Mouse (Mus musculus) monocyte, adult 5-6 weeks (primary cell): Measurements from ENCODE around the gene Ms4a15. TPM values are rescaled to one million over a fixed set of nuclear protein-coding genes. Genes with fewer than 3 reads are reported as not detected.
A peak's percentile ranks its signal among the peaks of the same experiment; 100 is the strongest.

ENCODE experiments used
- ATAC-seq: fragments of 153-309, 156-312 bp; replicated peaks from 2 replicates; pipeline ENCODE4 v1.8.0; 2017; ENCODE audit warnings: mild to moderate bottlenecking; ENCODE audit not compliant: low TSS enrichment, insufficient number of reproducible peaks, severe bottlenecking, poor library complexity, low FRiP score
- total RNA-seq: library from RNA; stranded (forward); fragments of 200-1000, 200-491, 200-594 nt; gene quantifications from 3 replicates; pipeline ENCODE4 v1.2.3, GENCODE M21; 2017

Gene Ms4a15
- 0.67 to 2.7 TPM in 2 of 3 replicates, not detected in the other for total RNA-seq

DNA sequence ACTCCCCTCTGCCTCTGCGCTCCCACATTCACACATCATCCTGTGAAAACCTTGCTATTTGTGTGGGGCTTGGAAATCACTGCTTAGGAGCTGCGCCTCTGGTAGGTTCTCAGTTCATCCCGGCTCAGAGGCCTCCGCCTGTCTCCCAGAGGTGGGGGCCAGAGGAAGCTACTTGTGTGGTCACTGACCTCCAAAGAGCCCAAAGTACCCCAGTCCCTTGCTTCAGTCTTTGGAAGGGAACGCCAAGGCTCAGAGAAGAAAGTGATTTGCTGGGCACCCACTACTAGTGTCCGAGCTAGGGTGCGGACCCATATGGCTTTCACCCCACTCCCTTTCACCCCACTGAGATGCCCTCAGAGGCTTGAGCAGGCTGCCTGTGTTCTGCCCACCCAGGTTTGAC lies at the start of gene Ms4a15:
Gene Ms4a15, minus strand, starts transcription at position 101 of the 400 bp plus-strand sequence.
- ATAC-seq, result no peak

- ATAC-seq, result no peak
Measured at GRCm38 (mm10) chr19:11037570-11037969, 44.5 kb upstream of the Ms4a15 start.

DNA sequence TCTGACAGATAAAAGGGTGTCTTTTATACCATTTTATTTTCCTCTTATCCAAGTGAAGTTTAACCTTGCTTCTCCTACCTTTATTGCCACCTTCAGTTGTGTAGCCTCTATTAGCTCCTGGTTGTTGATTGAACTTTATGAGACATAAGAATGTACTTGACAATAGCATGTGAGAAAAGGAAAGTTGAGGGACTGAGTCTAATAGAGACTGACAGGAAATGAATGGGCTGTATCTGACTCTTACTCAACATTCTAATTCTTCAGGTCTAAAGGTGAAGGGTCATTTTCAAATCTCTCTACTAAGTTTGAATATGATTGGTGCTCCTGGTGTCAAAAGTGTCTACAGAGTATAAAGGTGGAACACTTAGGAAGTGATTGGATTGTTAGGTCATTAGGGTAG lies 29.3 kb upstream of the Ms4a15 start:
- no peak for ATAC-seq

DNA sequence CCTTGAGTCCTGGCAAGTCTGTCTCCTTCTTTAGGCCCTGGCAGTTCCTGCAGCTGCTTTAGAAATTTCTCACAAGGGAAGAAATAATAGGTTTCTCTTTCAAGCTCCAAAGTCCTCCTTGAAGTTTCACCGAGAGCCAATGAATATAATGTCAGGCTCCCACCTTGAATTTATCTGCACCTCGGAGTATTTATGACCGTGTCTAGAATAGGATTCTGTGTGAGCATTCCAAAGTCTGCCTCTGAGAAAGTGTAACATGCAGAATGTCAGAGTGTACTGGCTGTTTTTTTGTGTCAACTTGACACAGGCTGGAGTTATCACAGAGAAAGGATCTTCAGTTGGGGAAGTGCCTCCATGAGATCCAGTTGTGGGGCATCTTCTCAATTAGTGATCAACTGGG lies 24.8 kb upstream of the Ms4a15 start, which contains the start of gene Ms4a18:
Gene Ms4a18, minus strand, starts transcription at position 141 of the 400 bp plus-strand sequence.
- ATAC-seq, result no peak

DNA sequence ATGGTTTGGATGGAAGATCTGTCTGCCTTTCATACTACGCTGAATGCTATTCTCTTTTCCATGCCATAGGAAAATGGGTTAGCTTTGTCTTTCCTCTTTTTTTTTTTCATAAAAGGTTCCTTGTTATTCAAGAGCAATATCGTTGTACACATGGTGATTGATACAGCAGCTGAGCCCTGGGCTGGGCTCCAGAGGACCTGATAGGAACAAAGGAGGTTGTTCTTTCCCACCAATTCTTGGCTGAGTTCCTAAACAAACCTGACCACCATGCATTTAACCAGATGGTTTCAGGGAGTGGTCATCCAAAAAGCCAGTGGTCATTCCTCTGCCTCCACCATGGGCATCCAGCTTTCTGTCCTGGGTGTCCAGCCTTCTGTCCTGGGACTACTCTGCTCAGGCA lies 24.2 kb upstream of the Ms4a15 start:
- no peak for ATAC-seq

DNA sequence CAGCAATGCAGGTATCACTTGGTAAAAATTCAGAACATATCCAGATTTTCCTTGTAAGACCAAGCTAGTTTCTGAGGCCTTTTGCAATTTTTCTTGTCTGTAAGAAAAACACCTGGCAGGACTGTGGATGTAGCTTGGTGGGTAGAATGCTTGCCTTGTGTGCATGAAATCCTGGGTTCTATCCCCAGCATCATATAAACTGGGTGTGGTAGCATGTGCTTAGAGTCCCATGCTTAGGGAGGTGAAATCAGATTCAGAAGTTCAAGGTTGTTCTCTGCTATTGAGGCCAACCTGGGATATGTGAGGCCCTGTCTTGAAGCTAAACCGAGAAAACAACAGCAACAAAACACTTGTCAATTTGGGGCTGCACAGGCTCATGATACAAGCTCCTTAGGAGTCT lies 22.9 kb upstream of the Ms4a15 start:
- no peak for ATAC-seq

GRCm38 (mm10) chr19:11015468-11015867 lies 22.4 kb upstream of the Ms4a15 start:
- no peak for ATAC-seq

DNA sequence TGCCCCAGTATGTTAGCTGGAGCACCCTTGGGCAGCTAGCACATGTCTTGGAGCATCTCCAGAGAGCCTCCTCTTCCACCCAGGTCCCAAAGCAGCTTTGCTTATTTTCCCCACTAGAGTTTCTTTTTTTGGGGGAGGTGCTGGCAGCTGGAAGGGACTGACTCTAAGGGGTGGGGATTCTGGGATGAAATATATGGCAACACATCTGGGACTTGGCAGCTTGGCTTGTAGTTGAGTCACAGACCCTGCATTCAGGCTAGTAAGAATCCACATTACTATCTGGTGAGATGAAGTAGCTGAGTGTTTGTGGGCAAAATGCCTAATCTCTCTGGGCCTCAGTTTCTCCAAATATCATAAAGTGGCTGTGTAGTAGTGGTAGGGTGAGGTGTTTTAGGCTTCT lies 1.1 kb downstream of the Ms4a15 start:
- no peak for ATAC-seq

GRCm38 (mm10) chr19:10990751-10991150 lies 2.3 kb downstream of the Ms4a15 start:
- ATAC-seq, result peak; percentile 47

GRCm38 (mm10) chr19:10988563-10988962 lies 4.5 kb downstream of the Ms4a15 start:
- ATAC-seq, result peak; percentile 37

- no peak for ATAC-seq
Measured at GRCm38 (mm10) chr19:10985889-10986288, 7.2 kb downstream of the Ms4a15 start.

DNA sequence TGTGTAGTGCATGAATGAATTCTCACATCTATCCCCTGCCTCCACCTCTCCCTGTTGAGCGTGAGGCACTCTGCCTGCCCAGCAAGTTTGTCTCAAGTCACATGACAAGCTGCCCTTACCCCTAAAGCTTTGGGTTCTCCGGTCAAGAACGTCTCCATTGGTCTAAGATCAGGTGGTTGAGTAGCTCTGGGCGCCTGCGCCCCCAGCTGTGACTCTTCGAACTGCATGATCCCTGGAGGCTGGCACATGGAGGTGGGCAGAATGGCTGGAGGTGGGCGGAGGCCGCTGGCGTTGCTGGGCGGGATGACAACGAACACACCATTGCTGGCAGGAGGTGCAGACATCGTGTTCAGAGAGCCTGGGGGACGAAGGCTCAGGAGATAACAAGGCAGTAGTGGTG lies 8.5 kb downstream of the Ms4a15 start:
- no peak for ATAC-seq

DNA sequence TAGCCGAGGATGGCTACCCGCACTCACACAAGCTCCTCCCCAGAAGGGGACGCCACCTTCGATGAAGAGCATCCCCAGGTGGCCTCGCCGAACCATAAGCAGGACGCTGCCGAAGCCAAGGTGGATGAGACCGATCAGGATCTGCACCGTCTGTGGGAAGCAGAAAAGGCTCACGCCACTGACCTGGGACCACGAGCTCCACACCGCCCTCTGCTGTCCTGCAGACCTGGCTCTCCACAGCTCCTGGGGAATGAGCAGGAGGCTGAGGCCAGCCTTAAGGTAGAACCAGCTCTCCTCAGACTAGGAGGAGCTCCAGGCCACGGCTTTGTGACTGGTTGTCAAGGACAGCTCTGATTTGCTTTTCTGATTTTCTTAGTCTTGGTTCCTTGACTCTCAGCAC lies 9.9 kb downstream of the Ms4a15 start:
- no peak for ATAC-seq

DNA sequence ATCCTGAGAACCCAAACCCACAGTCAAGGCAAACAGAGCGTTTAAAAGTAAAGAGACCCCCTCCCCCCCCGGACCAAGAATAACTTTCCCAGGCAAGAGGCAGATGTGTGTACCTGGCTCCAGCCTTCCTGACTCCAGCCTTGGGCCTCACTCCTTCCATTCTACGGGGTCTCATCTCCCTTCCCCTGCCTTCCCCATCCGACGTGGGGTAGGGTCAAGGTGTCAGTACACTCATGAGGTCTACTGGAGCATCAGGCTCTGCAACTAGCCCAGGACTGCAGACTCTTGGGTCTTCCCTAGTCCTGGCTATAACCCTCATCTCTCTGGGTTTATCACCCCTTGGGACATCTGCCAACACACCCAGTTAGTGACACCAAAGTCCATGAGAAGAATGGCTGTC lies 12.8 kb downstream of the Ms4a15 start:
- ATAC-seq, result no peak; the same call in 1 of the 2 replicates

DNA sequence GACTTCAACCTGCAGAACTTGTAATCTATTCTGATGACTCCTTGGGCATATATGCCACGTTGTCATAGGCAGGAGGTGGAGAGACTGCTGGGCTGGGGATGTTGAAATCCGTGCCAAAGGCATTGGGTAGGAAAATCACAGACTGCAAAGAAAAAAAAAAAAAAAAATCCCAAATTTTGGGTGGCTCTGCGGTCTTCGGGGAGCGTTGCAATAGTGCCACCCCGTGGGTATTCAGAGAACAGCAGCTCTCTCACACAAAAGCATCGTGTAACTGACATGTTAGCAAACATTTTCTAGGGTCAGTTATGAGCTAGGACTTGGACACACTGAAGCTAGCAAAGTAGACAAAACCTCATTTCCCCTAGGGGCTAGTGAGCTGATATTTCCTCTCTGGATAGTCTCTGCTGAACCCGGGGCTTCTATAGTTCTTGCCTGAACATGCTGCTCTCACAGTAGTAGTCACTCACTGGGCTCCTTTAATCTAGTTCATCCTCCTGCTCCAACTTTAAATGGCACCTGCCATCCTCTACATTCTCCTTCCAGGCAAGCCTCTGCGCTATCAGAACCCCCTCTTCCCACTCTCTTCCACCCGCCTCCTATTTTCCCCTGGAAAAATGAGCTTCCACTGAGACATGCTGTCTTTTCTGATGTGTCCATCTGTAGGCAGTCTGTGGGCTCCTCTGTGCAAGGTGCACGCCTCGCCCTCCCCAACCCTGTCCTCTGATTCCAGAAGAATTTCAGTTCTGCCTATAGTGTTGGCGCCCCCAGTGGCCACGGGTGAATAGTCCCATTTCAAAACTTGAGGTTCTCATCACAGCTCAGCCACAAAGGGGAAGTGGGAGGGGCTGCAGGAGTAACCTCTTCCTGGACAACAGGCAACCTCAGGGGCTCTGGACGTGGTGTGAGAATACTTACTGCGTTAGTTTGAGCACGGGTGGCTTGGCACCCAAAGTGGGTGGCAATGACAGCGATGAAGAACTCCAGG lies 13.6 kb downstream of the Ms4a15 start:
- peak; percentile 89 for ATAC-seq

GRCm38 (mm10) chr19:10976318-10976717 lies 16.7 kb downstream of the Ms4a15 start:
- no peak for ATAC-seq

DNA sequence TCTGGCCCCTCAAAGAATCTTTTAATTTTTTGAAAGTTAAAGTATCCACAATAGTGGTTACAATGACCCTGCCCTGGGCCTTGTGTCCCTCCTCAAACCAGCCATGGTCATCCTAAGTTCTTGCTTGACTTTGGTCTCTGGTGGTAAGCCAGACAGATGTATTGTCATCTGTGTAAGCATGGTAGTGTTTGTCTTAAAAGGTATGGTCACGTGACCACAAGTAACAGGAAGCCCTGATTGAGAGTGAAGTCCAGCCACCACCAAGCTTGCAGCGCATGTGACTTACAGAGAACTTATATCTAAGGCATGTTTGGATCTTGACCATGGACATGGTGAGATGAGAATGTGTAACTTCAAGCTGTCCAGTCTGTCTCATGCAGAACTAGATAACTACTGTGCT lies 17.9 kb downstream of the Ms4a15 start:
- ATAC-seq, result no peak

GRCm38 (mm10) chr19:10974238-10974865 lies 18.7 kb downstream of the Ms4a15 start, which contains the start of gene Ms4a10:
TSS of gene Ms4a10 (minus strand) at chr19:10974670.
- ATAC-seq, result no peak

GRCm38 (mm10) chr19:10973187-10973586 lies 19.9 kb downstream of the Ms4a15 start:
- no peak for ATAC-seq

GRCm38 (mm10) chr19:10972660-10973059 lies 20.4 kb downstream of the Ms4a15 start:
- no peak for ATAC-seq
